Mouse (Mus musculus) erythroblast, embryonic 14.5 days (primary cell): ENCODE measurements around the gene Susd6. TPM values are rescaled to one million over a fixed set of nuclear protein-coding genes. Genes with fewer than 3 reads are reported as not detected.

ENCODE experiments used
- H3K27me3 ChIP-seq: 2 replicates; pipeline ENCODE4 v1.6.1; 2012; ENCODE audit warnings: inconsistent platforms; ENCODE audit not compliant: control insufficient read depth
- H3K36me3 ChIP-seq: 2 replicates; pipeline ENCODE4 v1.6.1; 2012; ENCODE audit warnings: mild to moderate bottlenecking, inconsistent platforms; ENCODE audit not compliant: control insufficient read depth
- H3K4me1 ChIP-seq: 2 replicates; pipeline ENCODE4 v1.6.1; 2012; ENCODE audit warnings: inconsistent platforms; ENCODE audit not compliant: control insufficient read depth
- H3K4me3 ChIP-seq: replicated peaks from 2 replicates; pipeline ENCODE3; 2012; ENCODE audit warnings: moderate library complexity, mild to moderate bottlenecking, inconsistent platforms
- H3K9me3 ChIP-seq: 2 replicates; pipeline ENCODE4 v1.6.1; 2012; ENCODE audit warnings: low read length, inconsistent platforms, mixed read lengths; ENCODE audit not compliant: control insufficient read depth
- GATA1 ChIP-seq: IDR thresholded peaks from 2 replicates; pipeline ENCODE4 v1.6.1; 2012; ENCODE audit warnings: low read length, inconsistent platforms, mixed read lengths
- TAL1 ChIP-seq: IDR thresholded peaks from 3 replicates; pipeline ENCODE4 v1.6.1; 2012; ENCODE audit warnings: low read length, inconsistent platforms, mixed read lengths
- polyA plus RNA-seq: library from polyadenylated mRNA; stranded (reverse); fragments of >175 nt; gene quantifications from 2 replicates; pipeline ENCODE4 v1.2.3, GENCODE M21; 2012

Gene Susd6
- polyA plus RNA-seq, 1 experiment, result 1.2 TPM

DNA sequence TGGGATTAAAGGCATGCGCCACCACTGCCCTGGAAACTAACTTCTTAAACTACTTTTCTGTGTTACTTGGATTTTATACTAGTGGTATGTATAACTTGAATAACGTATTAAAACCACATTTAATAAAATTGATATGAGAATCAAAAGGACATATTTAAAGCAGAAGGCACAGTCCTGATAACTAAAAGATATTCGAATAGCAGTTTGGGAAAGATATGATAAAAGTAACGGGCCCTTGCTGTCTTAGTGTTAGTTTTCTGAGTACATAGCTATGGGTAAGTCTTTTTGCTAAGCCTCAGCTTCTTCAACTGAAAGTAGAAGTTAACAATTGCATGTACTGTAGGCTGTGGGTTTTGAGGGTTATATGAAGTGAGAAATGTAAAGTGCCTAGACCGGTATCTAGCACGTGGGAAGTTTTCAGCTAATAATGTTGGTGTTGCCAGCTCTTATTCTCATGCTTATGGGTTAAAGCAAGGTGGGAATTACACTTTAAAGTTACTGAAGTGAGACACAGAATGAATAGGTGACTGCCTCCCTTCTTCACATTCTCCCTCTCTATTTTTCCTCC is 14.6 kb downstream of the Susd6 start:
- TF ChIP-seq TAL1, result no peak
- TF ChIP-seq GATA1, result no peak
- Histone ChIP-seq H3K36me3 (peaks cover 64% of the 10 kb centered on the region), H3K4me3 (no peak overlapping the region), H3K4me1 (peaks cover 59% of the 10 kb centered on the region), H3K9me3 (no peaks in the 10 kb centered on the region), H3K27me3 (no peaks in the 10 kb centered on the region)

GRCm38 (mm10) chr12:80807451-80808085 is 17.3 kb downstream of the Susd6 start:
- TF ChIP-seq GATA1, result no peak
- TF ChIP-seq TAL1, result no peak
- Histone ChIP-seq H3K4me1 (peaks cover 75% of the 10 kb centered on the region), H3K9me3 (no peaks in the 10 kb centered on the region), H3K27me3 (no peaks in the 10 kb centered on the region), H3K36me3 (peaks cover 61% of the 10 kb centered on the region), H3K4me3 (no peak overlapping the region)

DNA sequence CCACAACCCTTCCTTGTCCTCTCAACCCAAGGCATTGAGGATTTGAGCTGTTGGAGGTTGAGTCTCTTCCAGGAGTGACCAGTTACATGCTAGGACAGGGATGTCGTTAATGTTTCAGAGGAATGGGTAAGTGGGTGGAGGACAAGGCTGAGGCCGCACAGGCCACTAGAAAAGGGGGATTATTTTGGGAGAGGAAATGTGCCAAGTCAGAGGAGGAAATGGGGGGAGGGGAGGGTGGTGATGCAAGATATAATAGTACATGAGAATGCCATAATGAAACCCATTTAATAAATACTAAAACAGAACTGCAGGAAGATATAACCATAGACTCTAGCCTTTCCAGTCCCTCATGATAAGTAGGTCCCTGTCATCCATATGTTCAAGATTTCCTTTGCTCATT is 19.7 kb downstream of the Susd6 start:
- Histone ChIP-seq H3K9me3 (no peaks in the 10 kb centered on the region), H3K36me3 (peaks cover 50% of the 10 kb centered on the region), H3K4me1 (peaks cover 78% of the 10 kb centered on the region), H3K27me3 (no peaks in the 10 kb centered on the region), H3K4me3 (no peak overlapping the region)
- TF ChIP-seq GATA1, result no peak
- TF ChIP-seq TAL1, result no peak

DNA sequence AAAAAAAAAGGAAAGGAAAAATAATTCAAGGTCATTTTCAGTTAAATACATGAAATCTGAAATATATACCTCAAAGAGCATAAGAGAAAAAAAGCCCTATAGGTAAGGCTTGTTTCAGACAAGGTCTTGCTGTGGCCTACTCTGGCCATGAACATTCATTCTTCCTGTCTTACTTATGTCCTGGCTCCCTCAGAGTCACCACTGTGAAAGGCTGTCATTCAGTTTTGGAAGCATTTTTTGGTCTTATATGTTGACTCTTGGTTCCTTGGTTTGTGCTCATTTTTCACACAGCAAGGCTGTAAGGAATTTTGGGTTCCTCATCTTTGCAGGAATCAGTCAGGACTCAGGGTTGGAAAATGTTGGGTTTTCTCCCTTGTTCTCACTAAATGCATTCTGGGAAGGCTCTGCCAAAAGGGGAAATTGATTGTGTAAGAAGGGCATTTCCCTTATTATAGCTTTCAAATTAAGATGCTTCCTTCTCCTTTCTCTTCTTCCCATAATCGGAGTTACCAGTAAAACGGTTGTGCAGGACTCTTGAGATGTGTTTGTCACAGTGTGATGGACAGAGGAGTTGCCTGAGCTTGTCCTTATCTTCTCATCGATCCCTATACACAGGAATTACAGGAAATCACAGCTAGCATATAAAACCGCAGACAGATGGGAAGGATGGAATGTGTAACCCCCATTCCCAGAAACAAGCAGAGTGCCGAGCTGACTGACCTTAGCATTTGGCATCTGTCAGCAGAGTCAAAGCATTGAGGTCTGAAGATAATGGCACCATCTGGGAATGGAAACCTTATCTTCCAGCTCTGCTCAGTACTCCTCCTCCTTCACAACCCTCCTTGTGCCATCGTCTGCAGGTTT is 21.6 kb downstream of the Susd6 start:
- peak overlapping the region; percentile 37 for H3K4me3 ChIP-seq

DNA sequence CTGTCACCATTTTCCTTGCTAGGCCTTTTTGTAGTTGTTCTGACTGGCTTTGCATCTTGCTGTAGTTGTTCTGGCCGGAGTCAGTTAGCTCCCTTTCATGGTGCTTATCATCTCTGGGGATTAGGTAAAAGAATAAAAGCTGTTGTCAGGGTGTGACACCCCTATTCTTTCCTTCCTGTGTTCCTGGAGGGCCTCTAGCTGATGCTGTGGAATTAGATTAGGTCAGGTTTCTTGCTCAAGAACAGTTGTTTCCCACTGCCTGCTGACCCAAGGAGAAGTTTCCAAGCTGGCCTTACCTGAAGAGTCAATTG is 22.2 kb downstream of the Susd6 start:
- Histone ChIP-seq H3K4me3 (peak overlapping the region; percentile 37), H3K36me3 (peaks cover 41% of the 10 kb centered on the region), H3K4me1 (peaks cover 85% of the 10 kb centered on the region), H3K27me3 (no peaks in the 10 kb centered on the region), H3K9me3 (no peaks in the 10 kb centered on the region)
- TF ChIP-seq TAL1 (no peak), GATA1 (no peak)

More for the DNA sequence above, 21.6 kb downstream of the Susd6 start:
- peaks cover 82% of the 10 kb centered on the region for H3K4me1 ChIP-seq
- TF ChIP-seq TAL1, result 0 out of 3 replicates have a peak, but pooled peaks have one; percentile 31
- peak; percentile 12; the same call in 1 of the 2 replicates for TF ChIP-seq GATA1
- no peaks in the 10 kb centered on the region for H3K9me3 ChIP-seq
- peaks cover 45% of the 10 kb centered on the region for H3K36me3 ChIP-seq
- H3K27me3 ChIP-seq, result no peaks in the 10 kb centered on the region

DNA sequence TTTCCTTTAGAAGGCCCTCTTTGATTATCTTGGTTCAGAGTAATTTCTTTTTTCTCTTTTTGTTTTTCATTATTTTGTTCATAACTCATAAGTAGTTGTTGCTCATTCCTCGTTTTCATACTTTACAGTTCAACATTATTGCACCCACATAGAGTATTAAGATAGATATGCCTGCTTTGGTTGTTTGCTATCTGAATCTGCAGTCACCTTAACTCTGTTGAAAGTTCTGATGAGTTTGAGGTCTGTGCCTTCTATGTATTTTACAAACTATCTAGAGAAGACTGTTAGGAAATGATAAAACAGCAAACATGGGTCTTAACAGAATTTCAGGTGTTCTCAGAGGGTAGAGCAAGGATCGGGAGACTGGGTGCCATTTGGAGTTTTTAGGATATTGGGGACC is 23.1 kb downstream of the Susd6 start:
- H3K4me1 ChIP-seq, result peaks cover 92% of the 10 kb centered on the region
- H3K9me3 ChIP-seq, result no peaks in the 10 kb centered on the region
- H3K36me3 ChIP-seq, result peaks cover 38% of the 10 kb centered on the region
- no peak for TF ChIP-seq TAL1
- TF ChIP-seq GATA1, result no peak
- no peaks in the 10 kb centered on the region for H3K27me3 ChIP-seq
- peak overlapping the region; percentile 16 for H3K4me3 ChIP-seq

DNA sequence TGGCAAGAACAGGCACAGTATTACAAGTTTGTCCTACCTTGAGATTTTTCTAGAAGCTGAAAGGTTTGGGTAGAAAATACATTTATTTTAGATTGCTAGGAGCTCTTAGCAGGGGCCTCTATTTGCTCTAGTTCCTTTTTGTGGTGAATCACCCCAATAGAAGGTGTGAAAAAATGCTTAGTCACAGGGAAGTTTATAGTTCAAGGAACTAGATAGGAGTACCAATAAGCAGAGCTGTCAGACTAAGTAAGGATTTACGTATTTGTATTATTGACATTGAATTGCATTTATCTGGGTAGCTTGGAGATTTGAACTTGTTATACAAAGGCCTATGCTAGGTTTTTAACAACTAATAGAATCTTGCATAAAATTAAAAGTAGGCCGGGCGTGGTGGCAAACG is 23.6 kb downstream of the Susd6 start:
- no peak for TF ChIP-seq GATA1
- TF ChIP-seq TAL1, result no peak
- H3K27me3 ChIP-seq, result no peaks in the 10 kb centered on the region
- H3K9me3 ChIP-seq, result no peaks in the 10 kb centered on the region
- peaks cover 36% of the 10 kb centered on the region for H3K36me3 ChIP-seq
- H3K4me1 ChIP-seq, result peaks cover 93% of the 10 kb centered on the region
- peak overlapping the region; percentile 16 for H3K4me3 ChIP-seq

GRCm38 (mm10) chr12:80814529-80814928 is 24.2 kb downstream of the Susd6 start:
- H3K36me3 ChIP-seq, result peaks cover 33% of the 10 kb centered on the region
- H3K4me3 ChIP-seq, result no peak overlapping the region
- H3K4me1 ChIP-seq, result peaks cover 93% of the 10 kb centered on the region
- H3K27me3 ChIP-seq, result no peaks in the 10 kb centered on the region
- H3K9me3 ChIP-seq, result no peaks in the 10 kb centered on the region
- peak; percentile 6; the same call in 1 of the 2 replicates for TF ChIP-seq GATA1
- no peak for TF ChIP-seq TAL1

DNA sequence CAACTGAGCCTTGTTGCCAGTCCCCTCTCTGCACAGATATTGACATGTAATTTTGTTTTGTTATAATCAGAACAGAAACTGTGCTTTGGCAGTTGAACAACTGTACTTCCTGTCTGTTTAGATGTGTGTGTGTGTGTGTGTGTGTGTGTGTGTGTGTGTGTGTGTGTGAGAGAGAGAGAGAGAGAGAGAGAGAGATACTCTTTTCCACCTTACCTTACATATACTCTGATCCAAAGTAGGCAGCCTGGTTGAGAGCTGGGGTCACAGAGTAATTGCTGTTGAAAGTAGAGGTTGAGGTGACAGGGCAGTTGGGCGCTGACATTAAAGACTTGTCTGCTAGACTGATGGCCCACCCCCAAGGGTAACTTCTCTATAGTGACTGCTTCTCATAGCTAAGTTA is 25.0 kb downstream of the Susd6 start:
- Histone ChIP-seq H3K36me3 (peaks cover 28% of the 10 kb centered on the region), H3K4me1 (peaks cover 89% of the 10 kb centered on the region)

GRCm38 (mm10) chr12:80815893-80816292 is 25.6 kb downstream of the Susd6 start:
- Histone ChIP-seq H3K36me3 (peaks cover 26% of the 10 kb centered on the region), H3K27me3 (no peaks in the 10 kb centered on the region), H3K4me1 (peaks cover 88% of the 10 kb centered on the region), H3K9me3 (no peaks in the 10 kb centered on the region), H3K4me3 (no peak overlapping the region)
- TF ChIP-seq GATA1 (no peak; the same call in 1 of the 2 replicates), TAL1 (no peak)

More for the DNA sequence above, 25.0 kb downstream of the Susd6 start:
- Histone ChIP-seq H3K4me3 (no peak overlapping the region), H3K27me3 (no peaks in the 10 kb centered on the region), H3K9me3 (no peaks in the 10 kb centered on the region)
- TF ChIP-seq GATA1, result no peak
